Mouse (Mus musculus) macrophage (primary cell): ENCODE data around the gene Cd164. TPM values are rescaled to one million over a fixed set of nuclear protein-coding genes. Genes with fewer than 3 reads are reported as not detected.
"Not testable (repeated sequence)": the region's sequence is repeated elsewhere in the genome, so short reads cannot be mapped to it uniquely, and the experiment has no call there.

Experiments used
- H3K27ac ChIP-seq: fragments of 350-480 bp; formaldehyde crosslinking; 2 replicates; pipeline ENCODE4 v1.9.0; 2021
- H3K36me3 ChIP-seq: fragments of 350-480 bp; formaldehyde crosslinking; 2 replicates; pipeline ENCODE4 v1.9.0; 2021; ENCODE audit errors: inconsistent target
- H3K4me3 ChIP-seq: fragments of 350-480 bp; formaldehyde crosslinking; 2 replicates; pipeline ENCODE4 v1.9.0; 2021; ENCODE audit errors: inconsistent target
- H3K79me2 ChIP-seq: fragments of 350-480 bp; formaldehyde crosslinking; 2 replicates; pipeline ENCODE4 v1.9.0; 2021; ENCODE audit errors: inconsistent target
- WGBS: methylation state at CpG from one replicate; pipeline ENCODE4 v1.1.7; 2026; ENCODE audit warnings: inconsistent platforms; ENCODE audit not compliant: missing documents; 5-methylcytosine and 5-hydroxymethylcytosine counted together
- polyA plus RNA-seq: library from polyadenylated mRNA; stranded (reverse); fragments of 250-400 nt; gene quantifications from 3 replicates; pipeline ENCODE4 v1.2.4, GENCODE M21; 2018; ENCODE audit warnings: inconsistent platforms

The Cd164 gene
- polyA plus RNA-seq, 1 experiment from 2014 or later = 204 TPM

GRCm38 (mm10) chr10:41485778-41486177, 33.4 kb upstream of the Cd164 start:
- H3K36me3 ChIP-seq = peaks cover 69% of the 10 kb centered on the region
- WGBS = 96% methylated on average over 16 of the region's 16 CpGs
- H3K27ac ChIP-seq = no peak overlapping the region
- no peaks in the 10 kb centered on the region for H3K79me2 ChIP-seq
- no peak overlapping the region for H3K4me3 ChIP-seq

DNA sequence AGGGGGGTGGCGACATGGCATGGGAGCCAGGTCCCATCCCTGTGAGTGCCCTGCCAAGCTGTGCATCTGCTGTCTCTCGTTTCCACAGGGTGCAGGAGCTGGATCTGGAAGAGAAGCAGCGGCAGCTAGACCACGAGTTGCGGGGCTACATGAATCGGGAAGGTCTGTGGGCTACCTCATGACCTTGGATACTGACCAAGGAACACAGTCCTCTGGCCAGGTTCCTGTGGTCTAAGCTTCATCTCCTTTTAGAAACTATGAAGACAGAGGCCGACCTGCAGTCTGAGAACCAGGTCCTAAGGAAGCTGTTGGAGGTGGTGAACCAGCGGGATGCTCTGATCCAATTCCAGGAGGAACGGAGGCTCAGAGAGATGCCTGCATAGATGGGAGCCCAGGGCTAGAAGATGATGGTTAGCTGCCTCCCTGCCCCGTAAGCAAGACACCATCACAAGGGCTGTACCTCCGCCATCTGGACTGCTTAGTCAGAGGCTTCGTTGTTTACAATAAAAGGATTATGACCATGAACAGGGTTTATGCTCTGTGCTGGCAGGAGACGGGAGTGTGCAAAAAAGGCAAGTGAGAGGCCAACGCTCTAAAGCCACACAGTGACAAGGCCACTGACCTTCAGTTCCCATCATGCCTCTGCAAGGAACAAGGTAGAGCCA, 32.6 kb upstream of the Cd164 start:
- Histone ChIP-seq H3K79me2 (no peaks in the 10 kb centered on the region), H3K36me3 (peaks cover 60% of the 10 kb centered on the region), H3K27ac (no peak overlapping the region), H3K4me3 (no peak overlapping the region)
- 90% methylated on average over 14 of the region's 14 CpGs for WGBS

- WGBS = 17% methylated on average over 7 of the region's 7 CpGs
- H3K36me3 ChIP-seq = peaks cover 41% of the 10 kb centered on the region
- no peak overlapping the region for H3K4me3 ChIP-seq
- H3K27ac ChIP-seq = no peak overlapping the region
- H3K79me2 ChIP-seq = no peaks in the 10 kb centered on the region
Measured at GRCm38 (mm10) chr10:41488877-41489276, 30.3 kb upstream of the Cd164 start.

DNA sequence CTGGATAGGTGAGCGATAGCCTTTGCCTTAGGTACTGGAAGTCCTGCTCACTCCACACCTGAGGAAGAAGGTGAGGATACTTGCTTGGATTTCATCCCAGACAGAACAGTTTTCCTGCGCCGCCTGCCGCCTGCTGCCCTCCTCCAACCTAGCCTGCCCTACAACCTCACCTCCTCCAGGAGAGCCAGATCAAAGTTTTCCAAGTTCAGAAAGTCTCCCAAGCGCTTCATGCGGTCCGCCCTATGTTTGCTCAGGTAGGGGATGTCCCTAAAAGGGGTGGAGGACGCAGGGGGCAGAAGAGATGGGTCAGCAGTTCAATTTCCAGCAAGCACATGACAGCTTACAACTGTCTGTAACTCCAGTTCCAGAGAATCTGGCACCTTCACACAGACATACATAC, 29.9 kb upstream of the Cd164 start:
- Histone ChIP-seq H3K36me3 (peaks cover 37% of the 10 kb centered on the region), H3K79me2 (no peaks in the 10 kb centered on the region), H3K27ac (no peak overlapping the region), H3K4me3 (peak overlapping the region; percentile 52)
- WGBS = 64% methylated on average over 8 of the region's 8 CpGs

GRCm38 (mm10) chr10:41489708-41490517, 29.3 kb upstream of the Cd164 start, which contains the start of the genes Smpd2 and Ppil6:
Gene Smpd2 (minus strand): TSS chr10:41490369.
Gene Ppil6 (plus strand): TSS chr10:41490439.
- 1% methylated on average over 48 of the region's 50 CpGs for WGBS
- Histone ChIP-seq H3K27ac (0 out of 2 replicates have a peak within 1 kb of the TSS, but pooled peaks have one; percentile 21), H3K79me2 (no peaks in the 10 kb centered on the region), H3K36me3 (peaks cover 31% of the 10 kb centered on the region), H3K4me3 (peak within 1 kb of the TSS; percentile 52)

DNA sequence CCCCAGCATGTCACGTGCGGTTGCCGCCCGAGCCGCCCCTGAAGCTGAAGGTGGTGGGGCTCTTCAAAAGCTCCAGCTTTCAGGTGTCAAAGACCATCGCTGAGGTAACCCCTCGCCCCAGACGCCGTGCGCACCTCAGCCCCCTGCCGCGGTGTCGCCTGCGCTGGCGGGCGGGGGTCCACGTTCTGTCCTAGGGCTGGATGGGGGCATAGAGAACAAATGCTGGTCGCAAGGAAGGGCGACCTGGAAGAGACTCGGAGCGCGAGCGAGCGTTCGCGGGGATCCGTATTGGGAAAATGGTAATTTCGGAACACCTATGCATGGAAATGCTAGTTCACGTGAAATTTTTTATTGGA, 28.7 kb upstream of the Cd164 start:
- WGBS = 1% methylated on average over 29 of the region's 29 CpGs
- Histone ChIP-seq H3K27ac (no peak overlapping the region), H3K79me2 (no peaks in the 10 kb centered on the region), H3K4me3 (peak overlapping the region; percentile 52), H3K36me3 (peaks cover 25% of the 10 kb centered on the region)

- no peak overlapping the region for H3K27ac ChIP-seq
- peak overlapping the region; percentile 52; the same call in 1 of the 2 replicates for H3K4me3 ChIP-seq
- H3K79me2 ChIP-seq = no peaks in the 10 kb centered on the region
- WGBS = 23% methylated on average over 4 of the region's 4 CpGs
- H3K36me3 ChIP-seq = peaks cover 19% of the 10 kb centered on the region
Measured at GRCm38 (mm10) chr10:41491111-41491510, 28.1 kb upstream of the Cd164 start.

DNA sequence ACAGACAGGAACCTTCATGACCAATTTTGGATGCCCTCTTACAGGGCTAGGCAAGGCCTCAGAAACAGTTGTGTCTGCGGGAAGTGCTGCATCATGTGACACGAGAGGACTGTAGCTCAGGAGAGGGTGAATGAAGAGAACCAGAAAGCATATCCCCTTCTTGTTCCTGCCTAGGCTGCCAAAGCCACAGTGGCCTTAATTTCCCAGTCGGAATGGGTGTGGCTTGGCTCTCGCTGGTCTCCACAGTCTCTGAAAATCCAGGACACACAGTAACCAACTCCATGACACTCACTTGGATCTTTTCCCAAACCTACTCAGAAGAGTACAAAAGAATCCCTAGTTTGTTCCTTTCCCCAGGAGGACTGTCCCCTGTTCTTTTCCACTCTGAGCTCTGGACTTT, 18.3 kb upstream of the Cd164 start:
- Histone ChIP-seq H3K36me3 (no peaks in the 10 kb centered on the region), H3K27ac (no peak overlapping the region), H3K79me2 (no peaks in the 10 kb centered on the region), H3K4me3 (no peak overlapping the region)
- 56% methylated on average over 4 of the region's 4 CpGs for WGBS

- H3K36me3 ChIP-seq = no peaks in the 10 kb centered on the region
- H3K4me3 ChIP-seq = no peak overlapping the region
- H3K27ac ChIP-seq = no peak overlapping the region
- 88% methylated on average over 1 of the region's 1 CpGs for WGBS
- no peaks in the 10 kb centered on the region for H3K79me2 ChIP-seq
Measured at GRCm38 (mm10) chr10:41504996-41505395, 14.2 kb upstream of the Cd164 start.

DNA sequence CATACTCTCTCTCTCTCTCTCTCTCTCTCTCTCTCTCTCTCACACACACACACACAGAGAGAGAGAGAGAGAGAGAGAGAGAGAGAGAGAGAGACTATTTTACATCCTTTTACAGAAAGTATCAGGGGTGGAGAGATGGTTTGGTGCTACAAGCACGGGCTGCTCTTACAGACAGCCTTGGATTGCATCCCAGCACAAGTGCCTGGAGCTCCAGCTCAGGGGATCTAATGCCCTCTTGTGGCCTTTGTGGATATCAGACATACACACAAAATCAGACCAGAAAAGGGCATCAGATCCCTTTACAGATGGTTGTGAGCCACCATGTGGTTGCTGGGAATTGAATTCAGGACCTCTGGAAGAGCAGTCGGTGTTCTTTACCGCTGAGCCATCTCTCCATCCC, 13.8 kb upstream of the Cd164 start:
- not testable (repeated sequence) for H3K27ac ChIP-seq, H3K4me3 ChIP-seq, H3K36me3 ChIP-seq, H3K79me2 ChIP-seq
- 0% methylated on average over 3 of the region's 3 CpGs for WGBS

- no peak overlapping the region for H3K4me3 ChIP-seq
- H3K36me3 ChIP-seq = no peaks in the 10 kb centered on the region
- H3K79me2 ChIP-seq = no peaks in the 10 kb centered on the region
- 65% methylated on average over 2 of the region's 2 CpGs for WGBS
- no peak overlapping the region for H3K27ac ChIP-seq
Measured at GRCm38 (mm10) chr10:41509160-41509559, 10.1 kb upstream of the Cd164 start.

GRCm38 (mm10) chr10:41514301-41514700, 4.9 kb upstream of the Cd164 start:
- Histone ChIP-seq H3K79me2 (no peaks in the 10 kb centered on the region), H3K36me3 (no peaks in the 10 kb centered on the region), H3K27ac (no peak overlapping the region), H3K4me3 (no peak overlapping the region)
- 85% methylated on average over 4 of the region's 4 CpGs for WGBS

GRCm38 (mm10) chr10:41514921-41515320, 4.3 kb upstream of the Cd164 start:
- Histone ChIP-seq H3K27ac (no peak overlapping the region), H3K79me2 (peaks cover 2% of the 10 kb centered on the region; the same call in 1 of the 2 replicates), H3K36me3 (no peaks in the 10 kb centered on the region), H3K4me3 (no peak overlapping the region)

- peaks cover 32% of the 10 kb centered on the region for H3K79me2 ChIP-seq
- H3K27ac ChIP-seq = peak overlapping the region; percentile 87
- WGBS = 2% methylated on average over 23 of the region's 23 CpGs
- H3K4me3 ChIP-seq = peak overlapping the region; percentile 77
- no peaks in the 10 kb centered on the region for H3K36me3 ChIP-seq
Measured at GRCm38 (mm10) chr10:41518508-41518980, 670 bp upstream of the Cd164 start.
